Mouse (Mus musculus) heart, adult 8-10 months (tissue): ENCODE results near the gene Zfhx3. TPM values are rescaled to one million over a fixed set of nuclear protein-coding genes. Genes with fewer than 3 reads are reported as not detected.
A peak's percentile ranks its signal among the peaks of the same experiment; 100 is the strongest.

Experiments
- DNase-seq: peaks from one replicate; pipeline ENCODE4 v3.0.0; 2022; ENCODE audit warnings: low spot score
- total RNA-seq, 4 experiments: library from RNA; stranded (reverse); gene quantifications; 2 replicates each; pipeline ENCODE4 v1.2.4; 2022

Zfhx3 gene
- total RNA-seq, 4 experiments from 2014 or later, result 7.7 to 8.0 (median 7.8) TPM

DNA sequence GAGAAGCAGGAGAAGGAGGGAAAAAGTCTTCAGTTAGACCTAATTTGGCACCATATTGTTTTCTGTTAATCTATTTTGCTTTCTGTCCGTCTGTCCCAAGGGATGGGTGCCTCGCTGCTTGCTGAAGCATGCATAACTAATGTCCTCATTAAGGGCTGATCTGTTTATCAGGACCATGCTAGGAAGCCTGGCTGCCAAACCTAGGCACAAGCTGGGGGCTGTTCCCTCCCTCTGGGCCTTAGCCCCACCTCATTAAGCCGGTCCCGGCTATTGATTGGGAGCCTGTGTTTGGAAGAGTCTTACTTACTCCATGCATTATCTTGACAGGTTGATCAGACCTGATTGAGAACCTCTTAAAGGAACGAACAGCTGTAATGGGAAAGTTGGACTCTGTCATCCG is 903.7 kb downstream of the Zfhx3 start:
- no peak for DNase-seq

DNA sequence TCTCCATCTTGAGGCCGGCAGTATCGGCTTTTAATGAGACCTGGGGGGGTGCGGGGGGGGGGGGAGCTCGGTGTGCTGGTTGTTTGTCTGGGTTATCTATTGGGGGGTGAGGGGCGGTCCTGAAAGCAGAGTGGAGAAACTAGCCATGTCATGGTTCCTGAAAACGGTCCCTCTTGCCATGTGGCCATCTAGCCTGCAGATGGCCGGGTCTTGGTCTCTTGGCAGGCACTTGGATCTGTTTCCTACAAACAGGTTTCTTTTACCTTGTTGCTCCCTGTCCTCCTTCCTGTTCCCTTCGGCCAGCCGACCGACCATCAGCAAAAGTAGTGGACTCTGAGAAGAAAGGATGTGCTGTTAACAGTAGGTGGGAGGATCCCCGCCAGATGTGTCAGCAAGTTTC is 904.4 kb downstream of the Zfhx3 start:
- DNase-seq, result no peak

DNA sequence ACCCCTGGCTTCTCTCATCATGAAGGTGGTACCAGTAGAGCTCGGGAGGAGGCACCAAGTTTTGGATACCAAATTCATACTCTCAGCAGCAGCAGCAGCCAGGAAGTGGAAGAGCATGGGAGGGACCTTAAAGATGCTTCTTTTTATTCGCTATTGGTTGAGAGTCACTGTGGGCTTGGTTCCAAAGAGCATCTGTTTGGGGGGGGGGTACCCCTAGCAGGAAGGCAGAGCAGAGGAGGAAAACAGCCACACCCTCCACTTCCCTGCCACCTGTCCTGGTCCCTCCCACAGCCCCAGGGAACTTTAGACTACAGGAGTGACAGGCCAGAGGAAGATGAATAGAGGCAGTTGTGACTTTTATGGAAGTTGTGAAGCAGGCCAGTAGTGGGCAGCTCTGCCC is 904.9 kb downstream of the Zfhx3 start:
- DNase-seq, result no peak

DNA sequence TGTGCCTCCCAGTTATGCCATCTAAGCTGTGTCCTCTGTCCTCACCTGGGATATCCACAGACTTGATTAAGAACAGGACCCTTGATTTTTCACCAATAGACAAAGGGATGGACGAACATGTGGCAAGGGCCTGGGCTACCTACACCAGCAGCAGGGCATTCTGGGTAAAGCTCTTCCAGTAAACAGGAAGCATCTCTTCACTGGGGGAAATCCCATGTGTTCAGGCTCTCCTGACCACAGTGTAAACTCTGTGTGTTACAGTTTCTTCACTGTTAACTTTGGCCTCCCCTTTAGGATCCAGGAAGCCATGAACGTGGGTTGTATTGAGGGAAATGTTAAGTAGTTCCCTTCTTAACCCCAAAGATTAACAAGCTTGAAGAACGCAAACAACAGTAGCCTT is 906.0 kb downstream of the Zfhx3 start:
- DNase-seq, result no peak

DNA sequence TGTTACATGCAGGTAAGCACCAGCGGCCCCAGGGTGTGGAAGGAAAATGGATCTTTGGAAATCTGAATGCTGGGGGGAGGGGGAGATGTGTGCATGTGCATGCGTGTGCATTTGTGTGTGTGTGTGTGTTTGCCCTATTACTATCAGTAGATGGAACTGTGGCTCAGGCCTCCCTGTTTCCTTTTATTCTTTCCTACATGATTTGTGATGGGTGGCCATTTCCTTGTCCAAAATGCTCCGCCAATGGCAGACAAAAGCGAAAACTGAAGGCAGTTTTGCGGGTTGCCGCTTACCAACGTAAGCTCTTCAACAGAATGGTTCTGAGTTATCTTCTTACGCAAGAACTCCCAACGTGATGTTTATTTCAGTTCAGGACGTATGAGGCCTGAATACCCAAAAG is 910.6 kb downstream of the Zfhx3 start:
- no peak for DNase-seq

DNA sequence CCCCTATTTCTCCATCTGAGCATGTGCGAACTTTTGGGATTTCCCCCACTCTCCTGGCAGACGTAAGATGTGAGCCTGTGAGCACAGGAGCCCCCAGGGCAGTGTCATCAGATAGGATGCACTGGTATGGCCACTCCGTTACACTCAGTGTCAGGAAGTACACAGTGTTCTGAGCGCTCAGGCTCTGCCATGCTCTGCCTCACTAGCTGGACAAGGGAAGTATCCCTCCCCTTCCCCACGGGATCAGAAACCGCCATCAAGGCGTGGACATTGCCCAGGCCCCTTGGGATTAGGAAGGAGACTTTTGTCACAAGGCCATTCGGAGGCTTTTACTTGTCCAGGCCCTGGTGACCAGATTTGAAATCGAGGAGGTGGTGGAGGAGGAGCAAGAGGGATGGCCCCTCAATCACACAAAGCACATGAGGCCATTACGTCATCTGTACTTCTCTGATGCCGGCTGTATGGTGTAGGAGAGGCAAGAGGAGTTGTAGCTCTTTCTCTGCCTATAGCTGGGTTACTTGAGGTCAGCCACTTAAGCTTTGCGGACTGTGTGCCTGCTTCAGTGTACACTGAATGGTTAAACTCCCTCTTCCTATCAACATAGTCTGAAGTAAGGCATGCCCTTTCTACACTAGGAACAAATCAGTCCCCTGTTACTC is 912.1 kb downstream of the Zfhx3 start:
- DNase-seq, result no peak

DNA sequence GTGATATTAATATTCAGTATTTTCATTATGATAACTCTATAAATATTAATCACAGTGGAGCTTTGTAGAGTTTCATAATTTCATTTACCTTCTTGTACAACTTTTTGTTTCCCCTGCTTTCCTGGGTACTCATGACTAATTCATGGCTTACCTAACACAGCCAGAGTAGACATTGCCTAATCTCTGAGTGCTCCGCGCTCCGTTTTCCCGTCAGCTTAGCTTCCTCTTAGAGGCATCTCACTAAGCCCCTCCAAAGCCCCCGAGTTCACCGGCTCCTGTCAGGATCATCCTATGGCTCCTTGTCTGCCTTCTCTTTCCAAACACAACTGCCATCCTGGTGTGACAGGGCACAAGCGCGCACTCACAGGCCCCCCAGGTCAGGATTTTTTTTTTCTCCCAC is 916.6 kb downstream of the Zfhx3 start:
- DNase-seq, result no peak

DNA sequence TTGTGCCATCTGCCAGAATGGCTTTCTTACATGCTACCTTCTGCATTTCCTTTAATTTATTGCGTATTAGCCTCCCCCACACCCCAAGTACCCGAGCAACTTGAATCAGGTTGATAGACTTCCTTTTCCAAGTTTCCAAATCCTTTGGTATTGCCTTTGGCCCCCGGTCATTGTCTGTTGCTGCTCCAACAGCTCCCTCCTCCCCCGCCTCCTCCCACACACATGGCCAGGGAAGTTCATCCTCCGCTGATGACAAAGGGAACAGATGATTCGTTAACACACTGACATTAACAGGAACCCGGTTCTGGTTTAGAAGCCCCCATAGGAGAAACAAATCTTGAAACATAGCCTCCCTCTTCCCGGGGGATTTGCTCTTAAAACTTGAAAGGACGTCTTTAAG is 917.5 kb downstream of the Zfhx3 start:
- DNase-seq, result peak; percentile 62

DNA sequence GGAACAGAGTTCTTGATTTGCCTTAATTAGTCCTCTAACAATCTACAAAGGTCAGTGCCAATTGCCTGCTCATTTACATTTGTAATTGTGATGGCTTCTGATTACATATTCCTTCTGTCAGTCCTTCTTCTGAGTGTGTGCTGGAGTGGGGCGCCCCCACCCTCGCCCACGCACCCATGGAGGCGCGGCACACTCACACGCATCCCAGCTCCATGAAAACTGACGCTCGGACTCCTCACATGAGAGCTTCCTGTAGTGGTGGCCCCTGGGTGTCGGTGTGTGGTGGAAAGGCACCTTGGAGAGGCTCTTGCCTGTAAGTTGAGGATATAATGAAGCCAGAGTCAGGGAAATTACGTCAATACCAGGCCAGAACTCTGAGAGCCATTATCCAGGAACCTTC is 921.0 kb downstream of the Zfhx3 start:
- no peak for DNase-seq

DNA sequence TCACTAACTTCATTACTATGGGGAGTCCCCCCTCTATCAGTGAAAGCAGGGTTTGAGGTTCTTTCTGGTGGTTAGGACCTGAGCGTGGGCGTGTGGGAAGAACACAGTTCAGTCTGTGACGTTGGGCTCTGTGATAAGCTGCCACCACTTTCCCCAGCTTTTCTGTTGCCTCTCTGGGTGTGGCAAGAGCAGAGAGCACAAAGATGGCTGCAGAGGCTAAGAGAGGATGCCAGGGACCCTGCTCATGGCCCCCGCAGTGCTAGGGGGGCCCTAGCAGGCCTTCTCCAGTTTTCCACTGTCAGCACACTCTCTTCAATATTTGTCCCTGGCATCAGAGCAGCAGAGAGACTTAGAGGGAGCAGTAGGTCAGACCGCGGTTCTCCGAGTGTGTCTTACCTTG is 924.0 kb downstream of the Zfhx3 start:
- no peak for DNase-seq

DNA sequence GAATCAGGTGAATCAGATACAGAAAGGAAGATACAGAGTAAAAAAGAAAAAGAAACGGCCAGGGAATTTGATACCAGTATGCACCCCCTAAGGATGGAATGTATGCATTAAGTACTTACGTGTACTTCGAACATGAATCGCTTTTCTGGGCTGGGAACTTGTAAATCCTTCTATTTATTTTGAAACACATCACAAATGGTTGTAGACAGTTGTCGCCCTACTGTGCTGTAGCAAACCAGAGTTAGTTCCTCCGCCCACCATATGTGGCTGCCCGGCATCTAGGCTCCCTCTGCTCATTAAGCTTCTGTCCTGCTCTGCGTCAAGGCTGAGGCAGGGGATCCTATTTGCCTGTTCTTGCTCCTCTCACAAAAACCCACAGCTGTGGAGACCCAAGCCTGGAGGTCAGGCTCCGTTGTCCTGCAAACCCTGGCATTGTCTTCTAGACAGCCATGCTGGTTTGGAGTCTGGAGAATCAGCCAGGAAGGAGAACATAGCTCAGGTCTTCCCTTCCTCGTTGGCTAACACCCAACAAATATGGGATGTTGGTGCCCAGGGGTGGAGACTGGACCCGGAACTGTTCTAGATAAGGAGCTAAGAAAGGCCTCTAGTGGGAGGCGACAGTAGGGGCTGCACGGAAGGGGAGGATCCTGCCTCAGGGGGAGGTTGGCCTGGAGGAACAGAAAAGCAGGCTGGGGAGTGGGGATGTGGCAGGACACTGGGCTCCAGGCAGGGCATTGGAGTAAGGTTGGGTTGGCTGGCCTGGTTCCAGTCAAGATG is 925.2 kb downstream of the Zfhx3 start:
- DNase-seq, result no peak

DNA sequence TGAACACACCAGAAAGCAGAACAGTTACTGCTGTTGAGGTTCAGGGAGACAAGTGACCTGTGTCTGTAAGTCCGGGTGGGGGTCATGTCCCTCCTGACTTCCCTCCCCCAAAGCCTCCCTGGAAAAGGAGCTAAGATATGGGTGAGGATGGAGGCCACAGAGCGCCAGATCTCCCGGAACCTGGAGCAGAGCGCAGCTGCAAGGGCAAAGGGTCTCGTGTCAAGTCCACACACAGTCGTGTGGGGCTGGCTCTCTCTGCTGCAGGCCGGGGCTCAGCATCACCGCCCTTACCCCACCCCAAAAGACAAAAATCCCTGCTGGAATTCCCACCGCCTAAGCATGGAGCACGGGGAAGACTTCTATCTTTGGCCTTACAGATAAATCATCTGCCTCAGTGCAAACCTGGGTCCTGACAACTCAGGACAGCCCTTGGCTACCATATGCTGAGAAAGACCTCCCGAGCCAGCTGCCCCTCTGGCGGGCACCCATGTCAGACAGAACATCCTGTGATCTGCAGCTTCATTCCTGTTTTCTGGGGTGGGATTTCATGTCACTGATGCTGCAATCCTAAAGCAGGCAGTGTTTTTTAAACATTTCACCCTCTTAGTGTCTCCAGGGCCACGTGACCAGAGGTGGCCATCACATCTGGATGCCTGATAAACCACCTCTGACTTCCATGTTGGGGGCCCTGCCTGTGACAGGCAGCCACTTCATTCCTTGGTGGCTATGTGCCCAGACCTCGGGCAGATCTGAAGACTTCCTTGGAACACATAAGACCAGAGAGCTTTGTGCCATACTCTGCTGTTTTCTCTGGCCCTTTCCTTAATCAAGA is 926.0 kb downstream of the Zfhx3 start:
- DNase-seq, result no peak

DNA sequence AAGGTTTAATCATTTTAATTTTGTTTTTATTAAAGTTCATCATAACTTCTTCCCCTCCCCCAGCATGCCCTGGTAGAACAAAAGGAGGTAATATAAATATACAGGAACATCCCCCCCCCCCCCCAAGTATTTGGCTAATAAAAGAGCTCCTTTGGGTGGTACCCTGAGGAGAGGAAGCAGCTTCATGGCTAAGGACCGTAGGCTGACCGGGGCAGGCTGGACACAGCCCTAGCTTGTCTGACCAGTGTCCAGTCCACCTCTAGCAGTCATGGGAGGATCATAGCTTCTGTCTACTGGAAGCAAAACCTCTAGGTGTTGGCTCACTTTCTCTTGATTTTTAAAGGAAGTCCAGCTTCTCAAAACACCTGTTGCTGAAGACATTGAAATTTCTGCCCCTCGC is 927.0 kb downstream of the Zfhx3 start:
- no peak for DNase-seq

DNA sequence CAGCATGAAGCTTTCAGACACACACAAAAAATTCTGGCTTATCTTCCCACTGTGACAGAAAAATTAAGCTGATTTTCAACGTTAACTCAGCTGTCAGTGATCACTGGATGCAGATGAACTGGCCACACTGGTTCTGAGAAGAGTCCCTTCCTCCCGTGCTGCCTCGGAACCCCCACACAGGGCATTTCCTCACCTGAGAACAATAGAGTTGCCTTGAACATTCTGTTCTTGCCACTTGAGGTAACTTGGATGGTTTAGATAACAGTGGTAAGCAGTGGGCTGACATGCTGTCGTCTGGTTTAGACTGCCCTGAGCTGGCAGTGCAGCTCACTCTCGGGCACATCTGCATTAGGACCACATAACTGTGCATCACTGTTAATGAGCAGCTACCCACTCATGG is 927.5 kb downstream of the Zfhx3 start:
- no peak for DNase-seq

DNA sequence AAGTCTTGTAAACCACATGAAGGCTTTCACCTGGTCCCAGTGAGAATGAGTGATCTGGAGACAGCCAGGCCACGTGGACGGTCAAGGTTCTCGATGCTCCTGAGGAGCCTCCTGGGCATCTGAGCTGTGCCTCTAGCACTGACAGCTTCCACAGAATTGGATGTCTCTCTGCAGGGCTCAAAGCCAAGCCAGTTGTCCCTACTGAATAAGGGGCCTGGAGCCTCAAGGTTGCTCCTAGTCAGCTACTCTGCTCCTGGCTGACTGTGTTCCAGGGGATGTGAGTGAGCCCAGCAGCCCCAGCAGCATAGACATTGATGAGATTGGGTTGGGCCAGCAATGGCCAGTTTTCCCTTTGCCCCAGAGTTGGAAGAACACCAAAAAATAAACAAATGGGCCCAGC is 927.9 kb downstream of the Zfhx3 start:
- DNase-seq, result no peak

DNA sequence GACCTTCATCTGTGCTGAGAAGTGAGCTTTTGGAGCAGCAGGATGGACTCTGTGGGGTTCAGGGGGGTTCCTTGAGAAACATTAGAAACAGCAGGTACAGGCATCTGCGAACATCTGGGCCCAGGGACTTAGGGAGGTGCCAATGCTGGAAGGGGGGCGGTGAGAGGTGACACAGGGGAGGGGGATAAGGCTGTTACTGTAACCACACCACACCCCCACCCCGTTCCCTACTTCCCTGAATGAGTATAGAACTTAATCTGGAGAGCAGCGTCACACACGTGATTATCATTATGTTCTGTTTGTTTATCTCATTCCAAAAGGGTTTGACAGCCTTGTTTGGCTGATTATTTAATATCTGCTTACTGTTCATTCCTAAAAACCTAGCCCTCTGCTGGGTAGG is 933.3 kb downstream of the Zfhx3 start:
- no peak for DNase-seq

DNA sequence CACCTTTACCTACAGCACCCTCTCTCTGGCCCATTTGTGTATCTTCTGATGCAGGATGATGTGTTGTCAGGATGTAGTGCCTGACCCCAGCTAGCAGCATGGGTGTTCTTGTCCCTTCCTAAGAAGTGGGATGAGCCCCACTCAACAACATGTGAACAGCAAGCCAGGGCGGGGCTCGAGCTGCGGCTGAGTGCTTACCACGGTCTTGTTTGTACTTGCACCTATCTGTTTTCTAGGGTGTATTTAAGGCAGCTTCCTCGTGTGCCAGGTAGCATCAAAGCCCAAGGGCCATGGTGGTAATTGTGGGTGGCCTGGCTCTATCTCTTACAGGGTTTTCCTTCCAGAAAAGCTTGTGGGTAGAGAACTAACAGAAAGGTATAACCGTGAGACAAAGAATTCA is 937.7 kb downstream of the Zfhx3 start:
- no peak for DNase-seq

DNA sequence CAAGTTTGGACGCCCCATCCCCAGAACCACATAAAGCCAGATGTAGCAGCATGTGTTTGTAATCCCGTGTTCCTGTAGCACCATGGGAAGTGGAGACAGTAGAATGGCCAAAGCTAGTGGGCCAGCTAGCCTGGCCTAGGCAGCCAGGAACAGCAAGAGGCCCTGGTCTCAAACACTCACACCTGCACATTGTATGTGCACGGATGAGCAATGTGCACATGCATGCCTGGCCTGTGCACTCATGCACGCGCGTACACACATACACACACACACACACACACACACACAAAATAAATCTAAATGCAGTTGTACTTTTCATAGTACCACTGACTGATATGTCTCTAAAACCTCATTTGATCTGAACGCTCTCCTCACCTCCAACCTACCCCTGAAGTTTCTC is 938.9 kb downstream of the Zfhx3 start:
- DNase-seq, result no peak

DNA sequence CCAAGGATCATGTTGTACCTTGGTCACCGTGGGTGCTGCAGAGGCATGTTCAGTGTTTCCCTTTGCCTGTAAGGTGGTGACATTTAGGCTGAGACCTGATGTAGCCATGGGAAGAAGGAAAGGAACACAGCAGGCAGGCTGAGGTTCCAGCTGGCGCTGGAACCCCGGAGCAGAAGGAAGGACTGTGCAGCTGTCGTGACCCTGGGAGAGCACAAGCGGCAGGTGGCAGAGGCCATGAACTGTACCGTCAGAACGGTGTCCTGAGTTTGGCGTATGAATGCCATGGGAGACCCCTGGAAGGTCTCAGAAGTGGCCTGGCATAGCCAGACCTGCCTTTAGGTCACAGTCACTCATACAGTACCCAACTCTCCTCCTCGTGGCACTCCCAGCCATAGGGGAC is 939.6 kb downstream of the Zfhx3 start:
- DNase-seq, result no peak

DNA sequence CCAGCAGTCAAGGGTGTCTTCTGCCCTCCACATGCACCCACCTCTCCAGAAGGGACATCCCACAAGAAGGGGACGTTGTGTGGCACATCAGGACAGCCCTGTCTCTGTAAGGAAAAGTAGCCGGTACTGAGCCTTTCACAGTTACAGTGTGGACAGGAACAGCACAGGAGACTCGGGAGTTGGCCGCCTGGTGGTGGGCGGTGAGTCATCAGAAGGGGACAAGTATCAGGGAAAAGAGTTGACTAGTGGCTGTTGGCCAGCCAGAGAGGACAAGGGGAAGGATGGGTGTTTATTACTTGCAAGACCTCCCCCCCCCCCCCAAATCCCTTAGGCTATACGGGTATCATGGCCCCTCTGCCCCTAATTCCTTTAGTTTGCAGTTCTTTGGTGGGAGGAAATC is 940.9 kb downstream of the Zfhx3 start:
- no peak for DNase-seq

DNA sequence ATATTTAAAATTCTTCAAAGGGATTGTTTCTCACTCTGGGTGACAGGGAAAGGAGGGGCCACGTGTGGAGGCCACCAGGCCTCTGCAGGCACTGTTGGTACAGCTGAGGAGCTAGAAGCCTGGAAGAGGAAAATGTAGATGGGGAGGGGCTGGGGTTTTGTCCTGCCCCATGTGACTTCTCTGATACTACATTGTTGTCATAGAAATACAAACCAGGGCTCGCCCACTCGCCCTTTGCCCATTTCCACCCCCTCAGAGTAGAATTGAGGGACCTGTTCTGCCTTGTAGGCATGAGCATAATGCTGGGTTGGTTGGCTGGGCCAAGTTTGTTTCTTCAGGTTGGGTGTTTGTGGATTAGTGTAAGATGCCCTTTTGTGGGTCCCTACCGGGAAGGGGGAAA is 942.5 kb downstream of the Zfhx3 start:
- no peak for DNase-seq

DNA sequence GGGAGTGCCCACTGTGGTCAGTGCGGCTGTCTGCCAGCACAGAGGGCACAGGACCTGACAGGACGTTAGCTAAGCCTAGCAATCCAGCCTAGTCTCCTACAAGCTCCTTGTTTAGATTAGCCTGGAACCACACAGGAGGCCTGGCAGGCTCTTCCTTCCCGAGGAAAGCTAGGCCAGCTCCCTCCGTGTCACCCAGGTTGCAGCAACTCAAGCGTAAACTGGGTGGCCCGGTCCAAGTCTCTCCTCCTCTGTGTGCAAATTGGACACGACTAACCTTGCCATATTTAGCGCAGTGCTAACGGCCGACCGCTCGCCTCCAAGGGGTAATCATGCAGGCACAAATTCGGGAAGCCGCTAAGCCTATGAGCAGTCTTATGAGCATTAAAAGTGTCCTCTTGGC is 943.0 kb downstream of the Zfhx3 start:
- DNase-seq, result no peak

DNA sequence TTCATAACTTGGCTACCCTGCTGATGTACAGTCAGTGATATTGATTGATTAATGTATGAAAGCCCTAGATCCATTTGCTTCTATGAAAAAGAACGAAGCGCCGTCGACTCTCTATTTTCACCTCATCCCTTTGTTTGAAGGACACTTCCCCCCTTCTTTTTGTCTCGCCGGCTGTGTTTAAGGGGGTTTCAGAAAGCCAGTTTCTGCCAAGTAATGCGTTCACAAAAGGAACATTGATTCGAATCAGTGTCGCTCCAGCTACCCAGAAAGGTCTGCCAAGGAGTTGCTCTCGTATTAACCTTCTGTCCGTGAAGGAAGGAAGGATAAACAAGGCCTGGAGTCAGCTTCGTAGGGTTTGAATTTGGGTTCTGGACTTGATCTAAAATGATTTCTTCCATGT is 943.4 kb downstream of the Zfhx3 start:
- DNase-seq, result no peak
